Mouse (Mus musculus): Measurements from ENCODE around the gene Bckdhb. TPM values are rescaled to one million over a fixed set of nuclear protein-coding genes. Genes with fewer than 3 reads are reported as not detected.
"Not testable (repeated sequence)": the region's sequence is repeated elsewhere in the genome, so short reads cannot be mapped to it uniquely, and the experiment has no call there.

Gene Bckdhb
- polyA plus RNA-seq, 1 experiment: 6.1 TPM

- WGBS: 82% methylated on average over 2 of the region's 2 CpGs
- DNase-seq (ENCODE audit: low read depth, low spot score): no peak
Measured at GRCm38 (mm10) chr9:84040376-84040775, 115.4 kb downstream of the Bckdhb start.

- 48% methylated on average over 4 of the region's 4 CpGs for WGBS
- DNase-seq (ENCODE audit: low read depth, low spot score): no peak
Measured at GRCm38 (mm10) chr9:84041631-84042277, 116.8 kb downstream of the Bckdhb start.

GRCm38 (mm10) chr9:84042539-84042938 is 117.6 kb downstream of the Bckdhb start:
- DNase-seq (ENCODE audit: low read depth, low spot score): no peak
- WGBS: 83% methylated on average over 3 of the region's 3 CpGs

GRCm38 (mm10) chr9:84044136-84044535 is 119.2 kb downstream of the Bckdhb start:
- no peak for DNase-seq (ENCODE audit: low read depth, low spot score)
- WGBS: 92% methylated on average over 6 of the region's 6 CpGs

- no peak for DNase-seq (ENCODE audit: low read depth, low spot score)
- 97% methylated on average over 2 of the region's 2 CpGs for WGBS
Measured at GRCm38 (mm10) chr9:84045632-84046031, 120.7 kb downstream of the Bckdhb start.

- 84% methylated on average over 12 of the region's 12 CpGs for WGBS
- DNase-seq (ENCODE audit: low read depth, low spot score): no peak
Measured at GRCm38 (mm10) chr9:84046334-84046733, 121.4 kb downstream of the Bckdhb start.

GRCm38 (mm10) chr9:84046961-84047360 is 122.0 kb downstream of the Bckdhb start:
- DNase-seq (ENCODE audit: low read depth, low spot score): no peak
- WGBS: 33% methylated on average over 4 of the region's 4 CpGs

GRCm38 (mm10) chr9:84047436-84047835 is 122.5 kb downstream of the Bckdhb start:
- WGBS: 30% methylated on average over 3 of the region's 3 CpGs
- DNase-seq (ENCODE audit: low read depth, low spot score): no peak

- 57% methylated on average over 1 of the region's 1 CpGs for WGBS
- no peak for DNase-seq (ENCODE audit: low read depth, low spot score)
Measured at GRCm38 (mm10) chr9:84049142-84049541, 124.2 kb downstream of the Bckdhb start.

- no peak for DNase-seq (ENCODE audit: low read depth, low spot score)
- WGBS: 78% methylated on average over 18 of the region's 18 CpGs
Measured at GRCm38 (mm10) chr9:84050867-84051635, 126.1 kb downstream of the Bckdhb start.

- 94% methylated on average over 7 of the region's 7 CpGs for WGBS
- no peak for DNase-seq (ENCODE audit: low read depth, low spot score)
Measured at GRCm38 (mm10) chr9:84055125-84055807, 130.3 kb downstream of the Bckdhb start.

- WGBS: 84% methylated on average over 4 of the region's 4 CpGs
Measured at GRCm38 (mm10) chr9:84060781-84061180, 135.8 kb downstream of the Bckdhb start.

GRCm38 (mm10) chr9:84063617-84064016 is 138.7 kb downstream of the Bckdhb start:
- WGBS: 97% methylated on average over 3 of the region's 3 CpGs
- DNase-seq (ENCODE audit: low read depth, low spot score): no peak

More at GRCm38 (mm10) chr9:84060781-84061180, 135.8 kb downstream of the Bckdhb start:
- not testable (repeated sequence) for DNase-seq (ENCODE audit: low read depth, low spot score)

GRCm38 (mm10) chr9:84064113-84064512 is 139.2 kb downstream of the Bckdhb start:
- DNase-seq (ENCODE audit: low read depth, low spot score): no peak
- WGBS: 79% methylated on average over 4 of the region's 4 CpGs

GRCm38 (mm10) chr9:84070247-84070646 is 145.3 kb downstream of the Bckdhb start:
- no peak for DNase-seq (ENCODE audit: low read depth, low spot score)
- 78% methylated on average over 6 of the region's 6 CpGs for WGBS

GRCm38 (mm10) chr9:84070740-84071139 is 145.8 kb downstream of the Bckdhb start:
- 61% methylated on average over 5 of the region's 5 CpGs for whole genome bisulfite sequencing
- DNase-seq (ENCODE audit: low read depth, low spot score): no peak

- no peak for DNase-seq (ENCODE audit: low read depth, low spot score)
- WGBS: 96% methylated on average over 6 of the region's 6 CpGs
Measured at GRCm38 (mm10) chr9:84072534-84072933, 147.6 kb downstream of the Bckdhb start.

GRCm38 (mm10) chr9:84073237-84073636 is 148.3 kb downstream of the Bckdhb start:
- DNase-seq (ENCODE audit: low read depth, low spot score): no peak
- WGBS: 92% methylated on average over 9 of the region's 9 CpGs

GRCm38 (mm10) chr9:84083551-84083950 is 158.6 kb downstream of the Bckdhb start:
- WGBS: 73% methylated on average over 4 of the region's 4 CpGs
- no peak for DNase-seq (ENCODE audit: low read depth, low spot score)

- 76% methylated on average over 5 of the region's 5 CpGs for WGBS
- no peak for DNase-seq (ENCODE audit: low read depth, low spot score)
Measured at GRCm38 (mm10) chr9:84084686-84085085, 159.7 kb downstream of the Bckdhb start.
